Mouse (Mus musculus) kidney, embryonic 14.5 days (tissue): Measurements from ENCODE around the gene Dnaic2. TPM values are rescaled to one million over a fixed set of nuclear protein-coding genes. Genes with fewer than 3 reads are reported as not detected.

ENCODE experiments used
- ATAC-seq: fragments of 200-750 bp; cut with Nextera tagmentation; 2 replicates; pipeline ENCODE4 v1.8.0; 2017; ENCODE audit warnings: moderate number of reproducible peaks, mild to moderate bottlenecking, moderate TSS enrichment, moderate library complexity; ENCODE audit not compliant: low FRiP score, low TSS enrichment
- H3K27ac ChIP-seq: fragments of 300-500 bp; sonication (generic); 2 replicates; pipeline ENCODE4 v1.5.1; 2014; ENCODE audit warnings: low read depth, mild to moderate bottlenecking, low read length, moderate library complexity, mixed read lengths
- H3K27me3 ChIP-seq: fragments of 300-500 bp; sonication (generic); 2 replicates; pipeline ENCODE4 v1.6.1; 2014; ENCODE audit warnings: mild to moderate bottlenecking, low read length; ENCODE audit not compliant: control insufficient read depth, insufficient read depth
- H3K36me3 ChIP-seq: fragments of 300-500 bp; sonication (generic); 2 replicates; pipeline ENCODE4 v1.6.1; 2014; ENCODE audit warnings: low read length, mixed read lengths; ENCODE audit not compliant: control insufficient read depth, insufficient read depth
- H3K4me1 ChIP-seq: fragments of 300-500 bp; sonication (generic); 2 replicates; pipeline ENCODE4 v1.6.1; 2014; ENCODE audit warnings: low read length, mixed read lengths; ENCODE audit not compliant: control insufficient read depth, insufficient read depth
- H3K4me2 ChIP-seq: fragments of 300-500 bp; sonication (generic); replicated peaks from 2 replicates; pipeline ENCODE4 v1.6.1; 2014; ENCODE audit warnings: low read depth, mild to moderate bottlenecking, low read length
- H3K4me3 ChIP-seq: fragments of 300-500 bp; sonication (generic); 2 replicates; pipeline ENCODE4 v1.5.1; 2014; ENCODE audit warnings: mild to moderate bottlenecking, low read length
- H3K9ac ChIP-seq: fragments of 300-500 bp; sonication (generic); 2 replicates; pipeline ENCODE4 v1.6.1; 2014; ENCODE audit warnings: low read depth, mild to moderate bottlenecking, low read length, moderate library complexity
- H3K9me3 ChIP-seq: fragments of 300-500 bp; sonication (generic); 2 replicates; pipeline ENCODE4 v1.6.1; 2016; ENCODE audit warnings: low read length; ENCODE audit not compliant: control insufficient read depth
- WGBS: fragments of 180-500 bp; shearing (Covaris S2); extraction: QIAGEN DNeasy Blood & Tissue Kit; methylation state at CpG from one replicate; pipeline ENCODE4 v1.1.7; 2014; 5-methylcytosine and 5-hydroxymethylcytosine counted together
- polyA plus RNA-seq: library from polyadenylated mRNA; unstranded; fragments of >200 nt; fragmentation: Nextera tagmentation; extraction: Ambion mirVana; gene quantifications from 2 replicates; pipeline ENCODE4 v1.2.1, GENCODE M21; 2014

Gene Dnaic2
- polyA plus RNA-seq, 1 experiment from 2014 or later, result 0.28 TPM

DNA sequence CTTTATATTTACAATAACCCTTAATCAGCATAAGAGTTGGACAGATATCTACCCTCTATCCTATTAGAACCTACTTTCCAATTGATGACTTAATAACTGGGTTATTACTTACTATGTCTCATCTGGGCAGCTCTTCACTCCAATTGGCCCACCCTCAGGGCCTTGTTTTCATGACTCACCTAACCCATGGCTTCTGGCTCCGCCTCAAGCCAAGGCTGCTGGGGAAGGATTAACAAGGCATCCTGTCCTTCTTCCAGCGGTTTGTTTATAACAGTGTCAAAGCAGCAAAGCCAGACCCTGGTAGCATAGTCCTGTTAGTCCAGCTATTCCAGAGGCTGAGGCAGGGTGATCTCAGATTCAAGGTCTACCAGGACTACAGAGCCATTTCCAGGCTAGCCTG is 32.8 kb upstream of the Dnaic2 start:
- Histone ChIP-seq H3K4me2 (no peak overlapping the region), H3K27ac (no peak overlapping the region), H3K9me3 (no peaks in the 10 kb centered on the region), H3K9ac (no peak overlapping the region), H3K4me3 (no peak overlapping the region), H3K27me3 (no peaks in the 10 kb centered on the region), H3K4me1 (no peaks in the 10 kb centered on the region; the same call in 1 of the 2 replicates), H3K36me3 (no peaks in the 10 kb centered on the region; the same call in 1 of the 2 replicates)
- WGBS, result 84% methylated on average over 2 of the region's 2 CpGs
- ATAC-seq, result no peak

DNA sequence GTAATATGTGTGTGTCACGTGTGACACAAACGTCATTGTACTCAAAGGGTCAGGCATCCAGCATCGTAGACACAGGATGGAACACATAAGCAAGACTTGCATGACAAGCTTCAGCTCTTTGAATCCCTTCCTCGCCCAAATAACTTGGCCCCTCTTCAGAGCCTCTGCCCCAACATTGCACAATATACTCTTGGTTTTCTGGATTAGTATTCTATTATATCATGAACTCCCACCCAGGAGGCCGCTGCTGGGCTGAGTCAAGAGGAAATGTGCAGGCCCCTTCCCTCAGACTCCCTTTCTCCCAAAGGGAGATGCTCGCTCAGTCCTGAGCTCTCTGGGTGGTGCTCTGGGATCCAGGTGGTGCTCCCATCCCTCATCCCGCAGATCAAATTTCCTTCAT is 28.7 kb upstream of the Dnaic2 start:
- ATAC-seq, result no peak

DNA sequence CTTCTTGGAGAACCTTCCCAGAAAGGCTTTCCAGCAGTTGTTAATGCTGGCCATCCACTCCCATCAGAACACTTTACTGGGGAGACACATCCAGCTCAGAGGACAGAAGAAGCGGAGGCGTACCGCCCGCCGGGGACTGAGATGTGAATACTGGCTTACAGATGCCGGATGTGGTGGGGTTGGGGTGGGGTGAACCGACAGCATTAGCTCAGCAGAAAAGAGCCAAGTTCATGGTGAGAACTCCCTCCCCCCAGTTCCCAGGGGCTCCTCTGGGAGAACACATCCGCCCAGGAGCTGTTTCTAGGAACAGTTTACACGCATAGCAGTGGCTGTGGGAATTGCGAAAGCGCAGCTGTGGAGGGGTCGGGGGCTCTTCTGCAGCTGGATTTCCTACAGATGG is 27.7 kb upstream of the Dnaic2 start:
- Histone ChIP-seq H3K4me3 (no peak overlapping the region), H3K9ac (no peak overlapping the region), H3K9me3 (no peaks in the 10 kb centered on the region), H3K4me2 (no peak overlapping the region), H3K36me3 (no peaks in the 10 kb centered on the region; the same call in 1 of the 2 replicates), H3K4me1 (no peaks in the 10 kb centered on the region), H3K27ac (no peak overlapping the region), H3K27me3 (no peaks in the 10 kb centered on the region)
- 79% methylated on average over 12 of the region's 12 CpGs for WGBS
- no peak for ATAC-seq

More for the DNA sequence above, 28.7 kb upstream of the Dnaic2 start:
- WGBS, result 95% methylated on average over 7 of the region's 7 CpGs
- H3K4me2 ChIP-seq, result no peak overlapping the region
- H3K27ac ChIP-seq, result no peak overlapping the region
- no peak overlapping the region for H3K4me3 ChIP-seq
- no peaks in the 10 kb centered on the region for H3K4me1 ChIP-seq
- H3K9me3 ChIP-seq, result no peaks in the 10 kb centered on the region
- no peak overlapping the region for H3K9ac ChIP-seq
- no peaks in the 10 kb centered on the region for H3K27me3 ChIP-seq
- H3K36me3 ChIP-seq, result no peaks in the 10 kb centered on the region; the same call in 1 of the 2 replicates

DNA sequence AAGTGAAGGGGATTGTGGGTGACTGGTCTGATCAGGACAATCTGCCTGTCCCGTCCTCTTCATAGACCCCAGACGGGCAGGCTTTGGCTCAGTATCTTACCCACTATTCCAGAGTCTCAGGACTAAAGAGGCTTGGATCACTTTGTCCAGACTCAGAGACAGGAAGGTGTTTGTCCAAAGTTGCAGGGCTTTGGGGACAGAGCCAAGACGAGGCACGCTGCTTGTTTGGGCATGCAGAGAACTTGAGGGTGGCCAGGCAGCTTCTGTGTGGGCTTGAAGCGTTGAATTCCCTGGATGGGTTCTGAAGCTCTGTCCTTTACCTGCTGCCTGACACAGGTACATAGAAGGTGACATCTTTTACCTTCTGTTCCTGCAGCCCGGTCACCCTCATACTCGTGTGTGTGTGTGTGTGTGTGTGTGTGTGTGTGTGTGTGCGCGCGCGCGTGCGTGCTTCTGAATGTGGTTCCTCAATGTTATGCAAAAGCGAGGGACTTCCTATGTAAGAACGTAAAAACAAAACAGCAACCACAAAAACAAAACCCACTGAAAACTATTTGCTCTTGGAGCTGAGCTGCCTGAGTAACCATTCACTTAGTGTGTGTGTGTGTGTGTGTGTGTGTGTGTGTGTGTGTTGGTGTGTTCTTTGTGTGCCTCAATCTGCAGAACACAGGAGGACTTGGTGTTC is 24.8 kb upstream of the Dnaic2 start:
- no peak for ATAC-seq
- Histone ChIP-seq H3K4me2 (no peak overlapping the region), H3K27me3 (no peaks in the 10 kb centered on the region), H3K36me3 (no peaks in the 10 kb centered on the region), H3K4me1 (no peaks in the 10 kb centered on the region), H3K9me3 (no peaks in the 10 kb centered on the region), H3K9ac (no peak overlapping the region), H3K27ac (no peak overlapping the region), H3K4me3 (no peak overlapping the region)
- 91% methylated on average over 15 of the region's 15 CpGs for WGBS

- Histone ChIP-seq H3K36me3 (no peaks in the 10 kb centered on the region), H3K9me3 (no peaks in the 10 kb centered on the region), H3K4me3 (no peak overlapping the region), H3K27ac (no peak overlapping the region), H3K27me3 (no peaks in the 10 kb centered on the region), H3K4me2 (no peak overlapping the region), H3K9ac (no peak overlapping the region), H3K4me1 (no peaks in the 10 kb centered on the region)
- 90% methylated on average over 6 of the region's 6 CpGs for WGBS
- no peak for ATAC-seq
Measured at GRCm38 (mm10) chr11:114702996-114703361, 24.2 kb upstream of the Dnaic2 start.

GRCm38 (mm10) chr11:114704071-114704913 is 22.9 kb upstream of the Dnaic2 start:
- Histone ChIP-seq H3K9ac (peak overlapping the region; percentile 2; the same call in 1 of the 2 replicates), H3K4me2 (no peak overlapping the region), H3K27ac (no peak overlapping the region), H3K4me3 (no peak overlapping the region), H3K27me3 (no peaks in the 10 kb centered on the region), H3K36me3 (no peaks in the 10 kb centered on the region), H3K9me3 (no peaks in the 10 kb centered on the region), H3K4me1 (no peaks in the 10 kb centered on the region)
- WGBS, result 61% methylated on average over 22 of the region's 22 CpGs
- no peak for ATAC-seq

GRCm38 (mm10) chr11:114706358-114706757 is 20.9 kb upstream of the Dnaic2 start:
- 76% methylated on average over 5 of the region's 5 CpGs for WGBS
- H3K27me3 ChIP-seq, result no peaks in the 10 kb centered on the region
- H3K4me3 ChIP-seq, result no peak overlapping the region
- H3K36me3 ChIP-seq, result no peaks in the 10 kb centered on the region
- no peaks in the 10 kb centered on the region for H3K4me1 ChIP-seq
- H3K27ac ChIP-seq, result no peak overlapping the region
- no peaks in the 10 kb centered on the region for H3K9me3 ChIP-seq
- H3K9ac ChIP-seq, result no peak overlapping the region
- ATAC-seq, result no peak
- no peak overlapping the region for H3K4me2 ChIP-seq

GRCm38 (mm10) chr11:114711393-114711792 is 15.8 kb upstream of the Dnaic2 start:
- H3K36me3 ChIP-seq, result no peaks in the 10 kb centered on the region
- ATAC-seq, result peak; percentile 40; the same call in 1 of the 2 replicates
- H3K9me3 ChIP-seq, result no peaks in the 10 kb centered on the region
- no peak overlapping the region for H3K4me2 ChIP-seq
- no peak overlapping the region for H3K4me3 ChIP-seq
- no peaks in the 10 kb centered on the region for H3K27me3 ChIP-seq
- 41% methylated on average over 3 of the region's 3 CpGs for whole genome bisulfite sequencing
- no peaks in the 10 kb centered on the region for H3K4me1 ChIP-seq
- H3K9ac ChIP-seq, result no peak overlapping the region
- no peak overlapping the region for H3K27ac ChIP-seq

GRCm38 (mm10) chr11:114711861-114712260 is 15.3 kb upstream of the Dnaic2 start:
- no peak overlapping the region for H3K4me2 ChIP-seq
- no peak overlapping the region for H3K27ac ChIP-seq
- H3K36me3 ChIP-seq, result no peaks in the 10 kb centered on the region
- H3K4me3 ChIP-seq, result no peak overlapping the region
- WGBS, result 26% methylated on average over 12 of the region's 12 CpGs
- no peaks in the 10 kb centered on the region for H3K4me1 ChIP-seq
- no peaks in the 10 kb centered on the region for H3K9me3 ChIP-seq
- no peak overlapping the region for H3K9ac ChIP-seq
- ATAC-seq, result peak; percentile 83
- no peaks in the 10 kb centered on the region for H3K27me3 ChIP-seq
